Mouse (Mus musculus) hindbrain, embryonic 14.5 days (tissue): ENCODE measurements around the gene Drc3. TPM values are rescaled to one million over a fixed set of nuclear protein-coding genes. Genes with fewer than 3 reads are reported as not detected.

ENCODE experiments used
- ATAC-seq: fragments of 200-750 bp; cut with Nextera tagmentation; 2 replicates; pipeline ENCODE4 v1.8.0; 2017; ENCODE audit warnings: moderate number of reproducible peaks, mild to moderate bottlenecking, moderate TSS enrichment, moderate library complexity; ENCODE audit not compliant: low FRiP score
- DNase-seq: peaks from one replicate; pipeline ENCODE4 v3.0.0-alpha.2; 2015; ENCODE audit warnings: low spot score
- H3K27ac ChIP-seq: fragments of 300-500 bp; sonication (generic); 2 replicates; pipeline ENCODE4 v1.5.1; 2014; ENCODE audit warnings: mild to moderate bottlenecking, moderate library complexity
- H3K27me3 ChIP-seq: fragments of 300-500 bp; sonication (generic); 2 replicates; pipeline ENCODE4 v1.6.1; 2014; ENCODE audit warnings: mild to moderate bottlenecking, low read length, mixed read lengths; ENCODE audit not compliant: control insufficient read depth, insufficient read depth
- H3K36me3 ChIP-seq: fragments of 300-500 bp; sonication (generic); replicated peaks from 2 replicates; pipeline ENCODE4 v1.6.1; 2014; ENCODE audit not compliant: control insufficient read depth, insufficient read depth
- H3K4me1 ChIP-seq: fragments of 300-500 bp; sonication (generic); replicated peaks from 2 replicates; pipeline ENCODE4 v1.6.1; 2014; ENCODE audit warnings: antibody characterized with exemption, low read length, mixed read lengths; ENCODE audit not compliant: control insufficient read depth, insufficient read depth
- H3K4me2 ChIP-seq: fragments of 300-500 bp; sonication (generic); replicated peaks from 2 replicates; pipeline ENCODE4 v1.6.1; 2014; ENCODE audit warnings: mild to moderate bottlenecking, moderate library complexity
- H3K4me3 ChIP-seq: fragments of 300-500 bp; sonication (generic); replicated peaks from 2 replicates; pipeline ENCODE4 v1.5.1; 2014; ENCODE audit warnings: mild to moderate bottlenecking, low read length
- H3K9ac ChIP-seq: fragments of 300-500 bp; sonication (generic); 2 replicates; pipeline ENCODE4 v1.6.1; 2014
- H3K9me3 ChIP-seq: fragments of 300-500 bp; sonication (generic); 2 replicates; pipeline ENCODE4 v1.6.1; 2016; ENCODE audit warnings: low read length; ENCODE audit not compliant: control insufficient read depth
- WGBS: fragments of 180-500 bp; shearing (Covaris S2); extraction: QIAGEN DNeasy Blood & Tissue Kit; methylation state at CpG from one replicate; pipeline ENCODE4 v1.1.7; 2014; 5-methylcytosine and 5-hydroxymethylcytosine counted together
- polyA plus RNA-seq: library from polyadenylated mRNA; unstranded; fragments of >200 nt; fragmentation: Nextera tagmentation; extraction: Ambion mirVana; gene quantifications from 2 replicates; pipeline ENCODE4 v1.2.1, GENCODE M21; 2014

Drc3 gene
- polyA plus RNA-seq, 1 experiment from 2014 or later, result 6.1 TPM

DNA sequence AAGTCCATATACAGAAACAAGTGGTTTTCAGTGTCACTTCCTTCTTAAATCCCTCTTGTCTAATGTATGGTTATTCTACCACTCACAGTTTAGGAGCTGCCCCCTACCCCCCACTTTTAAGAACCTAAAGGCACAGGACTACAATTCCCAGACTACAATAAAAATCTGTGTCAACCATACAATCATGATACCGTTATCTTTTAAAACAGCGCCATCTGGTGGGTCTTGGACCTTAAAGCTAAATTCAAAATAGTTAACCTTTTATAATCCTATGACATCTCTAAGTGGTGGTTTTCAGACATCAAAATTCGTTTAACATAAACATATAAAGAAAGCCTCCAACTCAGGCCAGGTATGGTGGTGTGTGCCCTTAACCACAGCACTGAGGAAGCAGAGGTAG is 59.0 kb downstream of the Drc3 start:
- no peak for ATAC-seq

DNA sequence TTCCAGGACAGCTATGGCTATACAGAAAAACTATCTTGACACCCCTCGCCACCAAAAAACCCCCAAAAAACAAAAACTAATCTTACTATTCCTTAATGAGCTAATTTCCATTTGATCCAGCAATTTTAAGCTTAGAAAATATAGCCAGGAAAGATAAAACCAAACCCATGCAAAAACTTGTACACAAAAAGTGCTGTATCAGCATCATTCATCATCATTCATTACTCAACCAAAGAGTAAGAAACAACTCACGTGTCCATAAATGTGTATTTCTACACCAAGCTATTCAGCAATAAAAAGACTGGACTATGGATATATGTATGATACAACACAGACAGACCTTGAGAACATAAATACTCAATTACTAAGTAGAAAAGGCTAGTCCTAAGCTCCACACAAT is 59.8 kb downstream of the Drc3 start:
- DNase-seq, result no peak
- ATAC-seq, result no peak
- Histone ChIP-seq H3K4me3 (no peak overlapping the region), H3K9me3 (no peaks in the 10 kb centered on the region), H3K27ac (no peak overlapping the region), H3K27me3 (no peaks in the 10 kb centered on the region), H3K36me3 (peaks cover 16% of the 10 kb centered on the region), H3K9ac (no peak overlapping the region), H3K4me1 (peaks cover 13% of the 10 kb centered on the region), H3K4me2 (no peak overlapping the region)
- WGBS, result 90% methylated on average over 2 of the region's 2 CpGs

More for the DNA sequence above, 59.0 kb downstream of the Drc3 start:
- WGBS, result 9% methylated on average over 3 of the region's 3 CpGs
- Histone ChIP-seq H3K27me3 (no peaks in the 10 kb centered on the region), H3K4me3 (no peak overlapping the region), H3K27ac (no peak overlapping the region), H3K4me2 (no peak overlapping the region), H3K9ac (0 out of 2 replicates have a peak overlapping the region, but pooled peaks have one; percentile 39), H3K36me3 (peaks cover 23% of the 10 kb centered on the region), H3K4me1 (peaks cover 13% of the 10 kb centered on the region), H3K9me3 (no peaks in the 10 kb centered on the region)
- DNase-seq, result peak; percentile 95

GRCm38 (mm10) chr11:60416590-60416962 is 63.4 kb downstream of the Drc3 start:
- H3K4me1 ChIP-seq, result peaks cover 29% of the 10 kb centered on the region
- H3K9ac ChIP-seq, result peak overlapping the region; percentile 77
- no peaks in the 10 kb centered on the region for H3K9me3 ChIP-seq
- ATAC-seq (no peak; the same call in 1 of the 2 replicates), DNase-seq (no peak)
- peak overlapping the region; percentile 56 for H3K4me2 ChIP-seq
- WGBS, result under 1% methylated on average over 21 of the region's 21 CpGs
- no peaks in the 10 kb centered on the region for H3K27me3 ChIP-seq
- no peaks in the 10 kb centered on the region for H3K36me3 ChIP-seq
- peak overlapping the region; percentile 93 for H3K4me3 ChIP-seq
- peak overlapping the region; percentile 77 for H3K27ac ChIP-seq

DNA sequence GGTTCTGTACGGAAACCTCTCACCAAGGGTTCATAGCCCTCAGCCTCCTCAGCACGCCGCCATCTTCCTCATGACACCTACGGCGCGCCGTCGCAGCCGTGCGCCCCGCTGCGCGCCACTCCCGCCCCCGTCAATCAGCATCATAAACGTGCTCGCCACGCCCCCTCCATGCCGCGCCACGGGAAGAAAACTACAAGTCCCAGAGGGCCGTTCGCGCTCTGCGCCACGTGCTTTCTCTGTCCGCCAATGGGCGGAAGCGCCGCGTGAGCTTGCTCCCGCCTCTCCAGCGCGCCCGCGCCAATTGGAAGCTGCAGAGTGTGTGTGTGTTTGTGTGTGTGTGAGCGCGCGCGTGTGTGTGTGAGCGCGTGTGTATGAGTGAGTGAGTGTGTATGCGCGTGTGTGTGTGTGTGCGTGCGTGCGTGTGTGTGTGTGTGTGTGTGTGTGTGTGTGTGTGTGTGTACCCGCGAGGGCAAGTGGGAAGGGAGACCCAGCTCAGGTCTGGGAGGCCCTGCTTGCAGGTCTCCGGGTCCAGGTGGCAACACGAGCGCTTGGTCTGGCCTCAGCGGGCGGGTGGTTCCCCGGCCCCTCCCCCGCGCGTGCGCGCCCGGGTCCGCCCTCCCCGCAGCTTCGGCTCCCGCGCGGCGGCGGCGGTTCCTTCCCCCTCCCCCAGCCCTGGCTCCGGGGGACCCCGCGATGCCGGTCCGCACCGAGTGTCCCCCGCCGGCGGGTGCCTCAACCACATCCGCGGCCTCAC is 64.0 kb downstream of the Drc3 start, which contains the start of gene Gid4:
Gene Gid4 (plus strand): TSS at position 183 of the 754 bp plus-strand sequence.
- H3K9ac ChIP-seq, result peak within 1 kb of the TSS; percentile 89
- no peaks in the 10 kb centered on the region for H3K27me3 ChIP-seq
- H3K27ac ChIP-seq, result peak within 1 kb of the TSS; percentile 92
- under 1% methylated on average over 71 of the region's 81 CpGs for WGBS
- H3K4me3 ChIP-seq, result peak within 1 kb of the TSS; percentile 93
- no peaks in the 10 kb centered on the region for H3K36me3 ChIP-seq
- H3K4me2 ChIP-seq, result peak within 1 kb of the TSS; percentile 93
- DNase-seq (peak; percentile 99), ATAC-seq (peak; percentile 97)
- no peaks in the 10 kb centered on the region for H3K9me3 ChIP-seq
- H3K4me1 ChIP-seq, result peaks cover 29% of the 10 kb centered on the region

- Histone ChIP-seq H3K27me3 (no peaks in the 10 kb centered on the region), H3K4me3 (peak within 1 kb of the TSS; percentile 93), H3K9ac (peak within 1 kb of the TSS; percentile 89), H3K4me1 (peaks cover 29% of the 10 kb centered on the region), H3K27ac (peak within 1 kb of the TSS; percentile 92), H3K4me2 (peak within 1 kb of the TSS; percentile 93), H3K9me3 (no peaks in the 10 kb centered on the region), H3K36me3 (no peaks in the 10 kb centered on the region)
- DNase-seq (no peak), ATAC-seq (peak; percentile 28)
- WGBS, result under 1% methylated on average over 36 of the region's 39 CpGs
These were observed 64.8 kb downstream of the Drc3 start, which contains the start of gene Atpaf2 for GRCm38 (mm10) chr11:60417717-60418472. Gene Atpaf2, minus strand, starts transcription at chr11:60418457.

- ATAC-seq (no peak), DNase-seq (no peak)
- Histone ChIP-seq H3K9me3 (no peaks in the 10 kb centered on the region), H3K4me2 (peak overlapping the region; percentile 93), H3K4me3 (peak overlapping the region; percentile 93), H3K4me1 (peaks cover 29% of the 10 kb centered on the region), H3K27ac (no peak overlapping the region), H3K9ac (peak overlapping the region; percentile 89), H3K27me3 (no peaks in the 10 kb centered on the region), H3K36me3 (no peaks in the 10 kb centered on the region)
- WGBS, result 35% methylated on average over 6 of the region's 6 CpGs
These were observed 65.3 kb downstream of the Drc3 start for GRCm38 (mm10) chr11:60418473-60418803.

DNA sequence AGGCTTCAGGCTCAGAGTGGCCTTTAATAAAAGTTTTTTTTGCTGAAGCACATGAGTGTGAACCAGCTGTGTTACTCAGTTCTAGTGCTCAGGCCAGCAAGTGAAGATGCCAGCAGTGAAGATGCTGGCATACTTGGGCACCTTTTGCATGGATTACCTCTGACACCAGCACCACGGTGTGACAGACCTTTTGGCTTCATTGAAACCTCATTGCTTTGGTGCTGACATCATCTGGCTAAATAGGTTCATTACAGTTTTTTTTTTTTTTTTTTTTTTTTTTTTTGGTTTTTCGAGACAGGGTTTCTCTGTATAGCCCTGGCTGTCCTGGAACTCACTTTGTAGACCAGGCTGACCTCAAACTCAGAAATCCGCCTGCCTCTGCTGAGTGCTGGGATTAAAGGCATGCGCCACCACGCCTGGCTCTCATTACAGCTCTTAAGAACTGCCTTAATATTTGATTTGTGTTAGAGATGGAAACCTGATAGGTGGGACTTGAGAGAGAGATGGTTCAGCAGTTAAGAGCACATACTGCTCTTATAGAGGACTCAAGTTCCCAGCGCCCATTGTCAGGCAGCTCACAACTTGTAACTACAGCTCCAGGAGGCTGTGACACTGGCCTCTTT is 69.0 kb downstream of the Drc3 start:
- DNase-seq, result no peak

GRCm38 (mm10) chr11:60423006-60423405 is 69.9 kb downstream of the Drc3 start:
- DNase-seq, result no peak
- 35% methylated on average over 1 of the region's 1 CpGs for WGBS
- Histone ChIP-seq H3K4me3 (no peak overlapping the region), H3K27me3 (no peaks in the 10 kb centered on the region), H3K4me2 (no peak overlapping the region), H3K9me3 (no peaks in the 10 kb centered on the region), H3K36me3 (peaks cover 17% of the 10 kb centered on the region), H3K9ac (no peak overlapping the region), H3K27ac (no peak overlapping the region), H3K4me1 (peaks cover 15% of the 10 kb centered on the region)
- ATAC-seq, result no peak

More for the DNA sequence above, 69.0 kb downstream of the Drc3 start:
- Histone ChIP-seq H3K9ac (no peak overlapping the region), H3K27me3 (no peaks in the 10 kb centered on the region), H3K4me3 (no peak overlapping the region), H3K36me3 (peaks cover 8% of the 10 kb centered on the region), H3K4me2 (no peak overlapping the region), H3K4me1 (peaks cover 15% of the 10 kb centered on the region), H3K27ac (no peak overlapping the region), H3K9me3 (no peaks in the 10 kb centered on the region)
- WGBS, result 72% methylated on average over 5 of the region's 6 CpGs
- ATAC-seq, result no peak

DNA sequence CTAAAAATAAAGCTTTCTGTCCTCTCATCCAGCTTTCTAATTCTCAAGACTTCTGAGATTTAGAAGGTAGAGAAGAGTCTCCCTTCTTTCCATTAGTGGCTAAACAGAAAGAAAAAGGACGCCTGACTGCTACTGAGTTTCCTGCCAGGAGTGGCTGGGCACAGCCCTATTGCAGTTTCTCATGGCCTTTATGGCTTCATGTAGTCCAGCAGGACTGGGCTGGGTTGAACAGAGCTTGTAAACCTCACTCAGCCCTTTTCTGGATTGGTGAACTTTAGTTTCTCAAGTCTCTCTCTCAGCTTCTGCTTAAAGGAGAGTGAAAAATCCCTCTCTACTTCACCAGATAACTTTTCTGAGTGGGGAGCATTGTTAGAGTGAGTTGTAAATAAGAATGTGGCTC is 73.3 kb downstream of the Drc3 start:
- WGBS, result 90% methylated on average over 1 of the region's 1 CpGs
- H3K36me3 ChIP-seq, result peaks cover 43% of the 10 kb centered on the region
- ATAC-seq (no peak), DNase-seq (no peak)
- no peak overlapping the region for H3K27ac ChIP-seq
- H3K4me1 ChIP-seq, result no peaks in the 10 kb centered on the region
- H3K9me3 ChIP-seq, result no peaks in the 10 kb centered on the region
- H3K27me3 ChIP-seq, result no peaks in the 10 kb centered on the region
- H3K4me3 ChIP-seq, result no peak overlapping the region
- H3K9ac ChIP-seq, result no peak overlapping the region
- no peak overlapping the region for H3K4me2 ChIP-seq
